Mouse (Mus musculus): ENCODE measurements at regions not wholly inside any gene's neighbourhood (a gene's known extent, or its start where the extent isn't known, plus 50 kb on each side); places are given as distances from the start of the nearest gene placed in this dataset.
"Not testable (repeated sequence)": the region's sequence is repeated elsewhere in the genome, so short reads cannot be mapped to it uniquely, and the experiment has no call there.

GRCm38 (mm10) chr7:69167456-69167855, 418.4 kb upstream of the Arrdc4 start:
- in situ Hi-C loops (cut with MboI, MseI) = no loop called here

DNA sequence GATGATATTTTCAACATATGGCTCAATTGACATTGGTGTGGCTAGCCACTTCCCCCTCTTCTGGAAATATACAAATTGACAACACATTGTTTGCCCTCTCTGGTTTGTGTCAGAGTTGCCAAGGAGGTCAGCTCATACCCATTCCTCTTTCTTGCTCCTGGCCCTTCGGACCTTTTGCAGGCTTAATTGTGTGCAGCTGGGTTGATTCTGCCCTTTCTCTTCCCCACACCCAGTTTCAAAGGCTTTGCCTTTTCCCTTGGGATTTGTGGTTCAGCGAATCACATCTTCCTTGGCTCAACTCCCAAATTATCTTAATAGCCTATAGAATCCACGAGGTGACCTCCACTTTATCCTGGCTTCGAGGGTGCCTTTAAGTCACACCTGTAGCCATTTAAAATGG, 412.9 kb upstream of the Arrdc4 start:
- in situ Hi-C loops (cut with MboI, MseI) = no loop called here

DNA sequence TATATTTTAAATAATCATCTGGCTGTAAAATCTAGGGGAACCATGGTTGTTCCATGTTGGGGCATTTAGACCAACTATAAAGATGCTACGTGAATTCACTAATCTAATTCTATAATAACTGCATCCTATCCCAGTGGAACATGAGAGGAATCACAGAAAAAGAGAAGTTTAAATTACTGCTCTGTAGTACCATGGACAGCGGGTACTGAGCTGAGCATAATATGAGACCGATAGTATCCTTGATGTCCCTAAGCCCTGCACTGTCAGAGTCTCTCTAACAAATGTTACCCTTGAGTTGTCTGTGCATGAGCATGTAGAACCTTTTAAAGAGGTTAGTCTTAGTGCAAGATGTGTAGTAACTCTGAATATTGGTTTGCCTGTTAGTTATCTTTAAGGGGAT, 393.3 kb upstream of the Arrdc4 start:
- in situ Hi-C loops (cut with MboI, MseI) = no loop called here

GRCm38 (mm10) chr7:69133441-69133840, 384.4 kb upstream of the Arrdc4 start:
- in situ Hi-C loops (cut with MboI, MseI) = no loop called here

GRCm38 (mm10) chr7:69101770-69102169, 352.7 kb upstream of the Arrdc4 start:
- in situ Hi-C loops (cut with MboI, MseI) = not testable (repeated sequence)

DNA sequence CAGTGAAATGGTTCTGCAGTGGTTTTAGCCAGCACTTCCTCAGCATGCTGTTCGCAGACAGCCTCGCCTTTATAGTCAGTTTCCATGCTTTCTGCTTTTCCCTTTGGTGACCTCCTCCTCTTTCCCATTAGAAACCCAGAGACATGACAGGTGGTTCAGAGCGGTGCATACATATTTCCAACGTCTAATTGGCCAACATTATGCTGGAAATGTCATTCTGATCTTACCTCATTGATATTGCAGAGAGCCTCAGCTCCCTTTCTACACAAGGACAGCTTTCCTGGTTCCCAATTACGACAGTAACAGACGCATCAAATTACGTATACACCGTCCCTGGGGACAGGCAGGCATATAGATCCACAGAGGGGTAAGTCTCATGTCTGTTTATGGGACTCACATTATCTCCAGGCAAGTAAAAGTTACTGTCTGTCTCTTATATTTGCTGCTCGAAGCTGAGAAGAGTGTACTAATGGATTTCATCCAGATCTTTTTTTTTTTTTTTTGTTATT, 348.6 kb upstream of the Arrdc4 start:
- in situ Hi-C loops (cut with MboI, MseI) = no loop called here

DNA sequence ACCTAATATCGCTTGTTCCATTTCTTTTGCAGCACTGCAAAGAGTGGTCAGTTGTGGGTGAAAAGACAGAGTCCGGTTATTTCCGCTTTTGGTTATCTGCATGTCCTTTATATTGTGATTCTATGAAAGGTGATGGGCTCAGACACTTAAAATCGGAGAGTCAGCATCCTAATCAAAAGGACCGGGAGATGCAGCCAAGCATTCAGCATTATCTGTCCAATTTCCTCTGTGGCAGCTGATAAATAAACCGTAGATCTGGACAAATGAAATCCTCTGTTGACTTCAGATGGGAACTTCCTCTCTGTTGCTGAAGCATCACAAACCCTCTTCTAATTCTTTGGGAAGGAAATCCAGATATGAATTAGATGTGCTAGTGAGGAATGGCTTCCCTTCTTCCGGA, 325.7 kb upstream of the Arrdc4 start:
- in situ Hi-C loops (cut with MboI, MseI) = no loop called here

- in situ Hi-C loops (cut with MboI, MseI) = no loop called here
Measured at GRCm38 (mm10) chr7:69062994-69063393, 314.0 kb upstream of the Arrdc4 start.

- in situ Hi-C loops (cut with MboI, MseI) = no loop called here
Measured at GRCm38 (mm10) chr7:69062506-69062905, 313.5 kb upstream of the Arrdc4 start.

DNA sequence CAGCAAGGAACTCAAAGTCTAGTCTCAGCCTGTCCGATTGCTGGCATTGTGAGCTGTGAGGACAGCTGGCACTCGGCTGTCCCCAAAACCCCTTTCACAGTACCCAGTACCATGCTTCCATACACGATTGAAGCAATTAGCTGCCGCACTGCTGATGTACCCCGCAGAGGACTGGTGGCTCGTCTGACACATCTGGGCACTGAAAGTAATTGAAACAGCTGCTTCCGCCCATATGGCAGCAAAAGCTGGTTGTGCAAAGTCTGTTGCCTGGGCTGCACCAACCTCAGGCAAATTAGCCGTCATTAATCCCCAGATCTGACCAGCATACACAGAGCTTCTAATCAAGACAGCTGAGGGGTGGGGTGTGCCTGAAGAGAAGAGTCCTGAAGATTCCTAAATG, 313.1 kb upstream of the Arrdc4 start:
- in situ Hi-C loops (cut with MboI, MseI) = no loop called here

DNA sequence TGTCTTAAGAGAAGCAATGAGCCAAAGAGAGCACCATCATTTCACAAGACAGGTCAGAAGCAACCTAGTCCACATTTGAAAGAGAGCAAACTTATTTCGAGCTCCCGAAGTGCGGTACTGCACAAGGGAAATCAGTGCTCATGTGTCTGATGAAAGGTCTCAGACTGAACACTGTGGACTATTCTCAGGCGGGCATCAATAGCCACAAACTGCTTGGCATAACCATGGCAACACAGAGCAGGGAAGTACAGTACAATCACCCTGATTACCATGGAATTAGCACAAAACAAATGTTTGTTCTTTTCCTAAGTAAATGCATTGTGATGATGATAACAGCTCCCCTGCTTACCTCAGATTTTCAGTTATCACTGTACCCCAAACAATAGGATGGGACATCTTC, 312.2 kb upstream of the Arrdc4 start:
- in situ Hi-C loops (cut with MboI, MseI) = no loop called here

GRCm38 (mm10) chr7:69016575-69016974, 267.5 kb upstream of the Arrdc4 start:
- in situ Hi-C loops (cut with MboI, MseI) = no loop called here

DNA sequence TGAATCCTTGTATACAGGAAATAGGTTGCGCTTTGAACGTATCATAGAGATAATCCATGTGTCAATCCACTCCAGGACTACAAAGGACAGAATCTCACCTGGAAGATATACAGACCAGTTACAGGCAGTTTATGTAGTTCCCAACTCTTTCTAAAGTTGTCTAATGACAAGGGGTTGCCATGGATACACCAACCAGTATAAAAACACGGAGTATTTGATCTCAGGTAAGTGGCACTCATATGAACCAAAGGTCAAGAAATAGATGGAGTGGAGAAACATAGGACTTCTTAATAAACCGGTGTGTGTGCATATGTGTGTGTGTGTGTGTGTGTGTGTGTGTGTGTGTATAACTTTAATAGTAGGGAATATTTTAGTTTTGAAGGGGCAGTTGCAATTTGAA, 266.0 kb upstream of the Arrdc4 start:
- in situ Hi-C loops (cut with MboI, MseI) = no loop called here

GRCm38 (mm10) chr7:69007237-69007636, 258.2 kb upstream of the Arrdc4 start:
- in situ Hi-C loops (cut with MboI, MseI) = no loop called here

GRCm38 (mm10) chr7:68988061-68988460, 239.0 kb upstream of the Arrdc4 start:
- in situ Hi-C loops (cut with MboI, MseI) = loop anchor here in 1 of 2 experiments (25.0 kb wide), 1 partner anchor 1101 kb away; no protein-coding TSS in a partner anchor

DNA sequence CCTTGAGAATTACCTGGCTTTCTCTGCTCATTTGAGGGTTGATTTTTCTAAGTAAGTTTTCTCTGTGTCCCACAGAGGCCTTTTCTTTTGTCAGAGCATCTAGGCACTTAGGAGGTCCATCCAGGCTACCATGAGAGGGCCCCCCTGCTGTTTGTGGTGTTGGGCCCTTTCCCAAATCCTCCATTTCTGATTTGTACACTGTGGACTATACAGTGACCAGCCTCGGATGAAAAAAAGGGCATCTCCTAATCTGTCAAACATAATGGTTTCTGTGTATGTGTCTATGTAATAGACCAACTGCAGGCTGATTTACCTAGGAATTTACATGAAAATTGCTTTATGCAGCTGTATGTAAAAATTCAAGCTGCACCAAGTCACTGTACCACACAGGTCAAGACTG, 234.9 kb upstream of the Arrdc4 start:
- in situ Hi-C loops (cut with MboI, MseI) = loop anchor here in 1 of 2 experiments (25.0 kb wide), 1 partner anchor 1097 kb away; no protein-coding TSS in a partner anchor

DNA sequence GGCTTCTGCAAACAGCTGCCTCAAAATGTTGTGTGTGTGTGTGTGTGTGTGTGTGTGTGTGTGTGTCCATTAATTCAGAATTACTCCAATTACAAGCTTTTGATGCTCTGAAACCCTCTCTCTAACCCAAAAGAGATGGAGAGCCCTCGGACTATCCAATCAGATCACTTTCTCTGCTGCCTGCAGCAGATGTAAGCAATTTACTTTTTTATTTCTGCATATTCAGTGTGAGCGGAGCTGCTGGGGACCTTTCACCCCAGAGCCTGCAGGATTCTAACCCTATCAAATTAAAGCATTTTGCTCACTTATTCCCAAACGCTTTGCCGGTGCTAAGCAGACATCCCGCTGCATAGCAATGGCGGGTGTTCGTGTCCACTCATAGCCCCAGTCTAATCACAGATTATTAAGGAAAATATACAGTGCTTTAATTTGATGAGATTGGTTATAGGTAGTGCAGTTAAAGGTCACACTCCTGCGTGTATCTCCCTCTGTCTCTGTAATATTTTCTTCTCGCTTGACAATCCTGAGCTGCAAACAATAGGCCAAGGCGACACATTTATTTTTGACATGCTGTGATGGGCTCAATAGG, 234.0 kb upstream of the Arrdc4 start:
- in situ Hi-C loops (cut with MboI, MseI) = loop anchor here in 1 of 2 experiments (25.0 kb wide), 1 partner anchor 1096 kb away; no protein-coding TSS in a partner anchor

DNA sequence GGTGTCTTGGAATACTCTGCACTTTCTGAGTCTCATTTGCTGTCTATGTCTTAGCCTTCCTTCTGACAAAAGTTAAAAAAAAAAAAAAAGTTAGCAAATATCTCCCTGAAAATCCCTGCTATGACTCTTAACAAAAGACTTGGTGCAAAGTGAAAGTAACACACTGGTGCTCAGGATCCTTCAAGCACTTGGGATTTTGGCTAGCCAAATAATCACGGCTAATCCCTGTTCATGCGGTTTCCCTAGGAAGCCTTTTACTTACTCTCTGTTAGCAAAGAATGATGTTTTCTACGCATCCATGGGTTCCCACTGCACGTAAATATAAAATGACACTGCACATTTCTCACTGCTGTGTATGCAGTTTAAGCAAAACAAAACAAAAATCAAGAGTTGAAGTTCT, 229.5 kb upstream of the Arrdc4 start:
- in situ Hi-C loops (cut with MboI, MseI) = loop anchor here in 1 of 2 experiments (25.0 kb wide), 1 partner anchor 1091 kb away; no protein-coding TSS in a partner anchor

DNA sequence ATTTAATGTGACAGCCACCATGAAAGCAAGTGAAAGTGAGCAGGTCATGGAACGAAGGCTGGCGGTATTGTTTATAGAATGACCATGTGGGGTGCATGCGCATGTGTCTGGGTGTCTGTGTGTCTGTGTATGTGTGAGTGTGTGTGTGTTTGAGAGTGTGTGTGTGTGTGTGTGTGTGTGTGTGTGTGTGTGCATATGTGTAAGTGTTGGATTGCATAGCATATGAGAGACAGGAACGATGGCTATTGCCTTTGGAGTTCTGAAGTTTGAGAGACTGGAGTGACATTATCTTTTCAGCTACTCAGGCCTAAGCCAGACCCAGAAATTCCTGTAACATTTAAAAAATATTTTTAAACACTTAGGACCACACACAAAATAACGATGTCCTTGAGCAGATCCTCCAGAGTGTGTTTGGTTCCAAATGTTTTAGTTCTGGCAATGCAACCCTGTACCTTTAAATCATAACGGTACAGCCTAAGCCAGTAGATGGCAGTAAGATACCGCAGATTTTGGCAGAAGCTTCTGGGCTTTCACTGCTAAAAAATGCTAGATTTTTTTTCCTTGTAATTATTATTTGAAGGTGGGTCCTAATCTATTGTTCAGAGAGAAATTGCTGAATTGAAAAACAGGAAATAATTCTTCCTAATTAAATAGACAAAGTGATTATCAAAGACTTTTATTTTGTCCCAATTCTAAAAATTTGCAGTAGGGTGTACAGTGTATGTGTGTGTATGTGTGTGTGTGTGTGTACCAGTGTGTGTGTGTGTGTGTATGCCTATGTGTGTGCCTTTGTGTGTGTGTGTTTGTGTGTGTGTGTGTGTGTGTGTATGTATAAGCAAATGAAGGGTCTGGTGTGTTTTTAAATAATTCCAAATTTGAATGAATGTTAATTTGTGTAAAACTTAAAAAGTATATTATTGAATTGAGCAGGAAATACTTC, 228.0 kb upstream of the Arrdc4 start:
- in situ Hi-C loops (cut with MboI, MseI) = loop anchor here in 1 of 2 experiments (25.0 kb wide), 1 partner anchor 1090 kb away; no protein-coding TSS in a partner anchor

DNA sequence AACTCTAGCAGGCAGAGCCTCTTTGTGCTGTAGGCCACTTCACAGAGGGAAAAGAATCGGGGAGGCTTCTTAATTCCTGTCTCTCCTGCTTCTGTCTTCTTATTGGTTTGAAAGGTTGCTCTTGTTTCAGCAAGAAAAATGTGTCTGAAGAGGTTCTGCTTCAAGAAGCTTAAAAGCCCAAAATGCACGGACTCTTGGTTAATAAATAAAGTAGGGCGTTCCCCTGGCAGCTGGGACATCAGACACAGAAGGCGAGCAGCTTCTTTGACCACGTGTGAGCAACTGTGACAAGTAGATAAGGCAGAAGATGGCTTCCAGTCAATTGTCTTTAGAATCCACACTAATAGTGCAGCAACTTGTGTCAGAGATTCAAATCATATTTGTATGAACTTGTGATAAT, 226.9 kb upstream of the Arrdc4 start:
- in situ Hi-C loops (cut with MboI, MseI) = loop anchor here in 1 of 2 experiments (25.0 kb wide), 1 partner anchor 1089 kb away; no protein-coding TSS in a partner anchor

DNA sequence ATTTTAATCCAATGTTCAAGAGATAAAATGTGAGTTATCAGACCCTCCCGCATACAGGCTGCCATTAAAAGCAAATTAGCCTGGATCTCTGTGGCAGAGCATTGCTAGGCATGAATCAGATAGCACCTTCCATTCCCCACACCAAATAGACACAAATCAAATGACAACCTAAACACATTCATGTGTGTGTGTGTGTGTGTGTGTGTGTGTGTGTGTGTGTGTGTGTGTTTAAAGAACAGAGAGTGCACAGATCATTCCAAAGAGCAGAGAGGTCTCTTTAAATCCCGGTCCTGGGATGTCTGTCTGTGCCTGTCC, 226.5 kb upstream of the Arrdc4 start:
- in situ Hi-C loops (cut with MboI, MseI) = loop anchor here in 1 of 2 experiments (25.0 kb wide), 1 partner anchor 1088 kb away; no protein-coding TSS in a partner anchor

All from T-helper 17 cell (primary cell).